Mouse (Mus musculus) MEL (cell line): ENCODE measurements at regions not wholly inside any gene's neighbourhood (a gene's known extent, or its start where the extent isn't known, plus 50 kb on each side); places are given as distances from the start of the nearest gene placed in this dataset.

ENCODE experiments used
- EP300 ChIP-seq, 2 experiments: IDR thresholded peaks; 2 replicates each; pipeline ENCODE4 v1.6.1; 2011; ENCODE audit warnings: improper control_type of control experiment in 2 of 2, low read length in 2 of 2, low read depth in 1 of 2, mild to moderate bottlenecking in 1 of 2
- GABPA ChIP-seq: IDR thresholded peaks from 2 replicates; pipeline ENCODE4 v1.6.1; 2012; ENCODE audit warnings: low read depth, mild to moderate bottlenecking, inconsistent platforms, low read length, improper control_type of control experiment, moderate library complexity
- MAFK ChIP-seq: IDR thresholded peaks from 2 replicates; pipeline ENCODE4 v1.6.1; 2011; ENCODE audit warnings: low read depth, mild to moderate bottlenecking, low read length, improper control_type of control experiment, borderline replicate concordance
- UBTF ChIP-seq: IDR thresholded peaks from 2 replicates; pipeline ENCODE4 v1.6.1; 2012; ENCODE audit warnings: low read depth, mild to moderate bottlenecking, inconsistent platforms, low read length, improper control_type of control experiment, moderate library complexity, borderline replicate concordance; ENCODE audit not compliant: insufficient read depth
- ZC3H11A ChIP-seq: IDR thresholded peaks from 2 replicates; pipeline ENCODE4 v1.6.1; 2012; ENCODE audit warnings: low read depth, mild to moderate bottlenecking, inconsistent platforms, low read length, improper control_type of control experiment

DNA sequence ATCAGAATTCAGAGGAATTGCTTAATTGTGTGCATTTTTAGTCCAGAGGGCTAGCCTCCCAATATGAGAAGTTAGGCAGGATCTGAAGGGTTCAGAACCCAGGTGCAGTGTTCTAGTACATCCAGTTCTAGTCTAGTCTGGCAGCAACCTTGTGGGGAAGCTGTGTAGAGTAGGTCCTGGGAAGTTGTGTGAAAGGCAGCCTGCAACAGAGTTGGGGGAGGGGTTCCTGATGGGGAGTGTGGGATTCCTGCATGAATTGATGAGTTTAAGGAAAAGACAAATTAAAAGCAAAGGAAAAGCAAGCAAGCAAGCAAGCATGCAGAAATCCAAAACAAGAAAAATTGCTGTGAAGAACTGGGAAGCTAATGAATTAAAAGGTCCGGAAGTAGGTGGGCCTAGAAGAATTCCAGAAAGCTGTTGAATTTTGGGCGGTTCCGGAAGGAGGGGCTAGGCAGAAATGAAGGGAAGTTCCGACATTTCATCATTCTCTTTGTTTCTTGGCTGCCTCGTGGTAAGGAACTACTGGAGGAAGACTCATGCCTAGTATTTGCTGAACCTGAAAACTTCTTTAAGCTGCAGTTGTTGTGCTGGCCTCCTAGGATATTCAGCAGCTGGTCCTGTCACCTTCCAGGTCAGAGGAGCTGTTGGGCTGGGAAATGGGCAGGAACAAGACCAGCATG is 95.0 kb upstream of the Tnfrsf8 start:
- TF ChIP-seq UBTF (no peak), EP300 (IDR thresholded peaks at IDR 0.05; ENCODE audit: low read depth in 1 of 2, low read length in 2 of 2) (no peak), MAFK (no peak), ZC3H11A (no peak), GABPA (no peak)
